Mouse (Mus musculus) ES-Bruce4 (cell line): ENCODE measurements at regions not wholly inside any gene's neighbourhood (a gene's known extent, or its start where the extent isn't known, plus 50 kb on each side); places are given as distances from the start of the nearest gene placed in this dataset.

Source experiments
- H3K27ac ChIP-seq: 2 replicates; pipeline ENCODE4 v1.5.1; 2012; ENCODE audit warnings: low read length, inconsistent platforms; ENCODE audit not compliant: insufficient read depth
- H3K27me3 ChIP-seq: 2 replicates; pipeline ENCODE4 v1.6.1; 2012; ENCODE audit warnings: mild to moderate bottlenecking, low read length, inconsistent platforms; ENCODE audit not compliant: control insufficient read depth, poor library complexity, insufficient read depth, severe bottlenecking
- H3K36me3 ChIP-seq: 2 replicates; pipeline ENCODE4 v1.6.1; 2012; ENCODE audit warnings: inconsistent platforms, mild to moderate bottlenecking, low read length, moderate library complexity; ENCODE audit not compliant: control insufficient read depth, poor library complexity, insufficient read depth, severe bottlenecking
- H3K4me1 ChIP-seq: one replicate; pipeline ENCODE4 v1.8.1; 2011; ENCODE audit warnings: low read length; ENCODE audit not compliant: control insufficient read depth, insufficient read depth
- H3K4me3 ChIP-seq: 2 replicates; pipeline ENCODE4 v1.5.1; 2011; ENCODE audit warnings: low read depth, mild to moderate bottlenecking, low read length
- H3K9ac ChIP-seq: 2 replicates; pipeline ENCODE4 v1.6.1; 2012; ENCODE audit warnings: low read depth, mild to moderate bottlenecking, inconsistent platforms; ENCODE audit not compliant: poor library complexity, severe bottlenecking
- H3K9me3 ChIP-seq: replicated peaks from 2 replicates; pipeline ENCODE4 v1.6.1; 2012; ENCODE audit warnings: mild to moderate bottlenecking, low read length, inconsistent platforms; ENCODE audit not compliant: control insufficient read depth, poor library complexity, insufficient read depth, severe bottlenecking
- CTCF ChIP-seq: IDR thresholded peaks from one replicate; pipeline ENCODE4 v1.8.1; 2011; ENCODE audit warnings: low read depth, low read length
- EP300 ChIP-seq: IDR thresholded peaks from 2 replicates; pipeline ENCODE4 v1.6.1; 2011; ENCODE audit warnings: low read depth, low read length; ENCODE audit not compliant: insufficient read depth
- POLR2A ChIP-seq: IDR thresholded peaks from one replicate; pipeline ENCODE4 v1.8.1; 2011; ENCODE audit warnings: low read length; ENCODE audit not compliant: insufficient read depth

DNA sequence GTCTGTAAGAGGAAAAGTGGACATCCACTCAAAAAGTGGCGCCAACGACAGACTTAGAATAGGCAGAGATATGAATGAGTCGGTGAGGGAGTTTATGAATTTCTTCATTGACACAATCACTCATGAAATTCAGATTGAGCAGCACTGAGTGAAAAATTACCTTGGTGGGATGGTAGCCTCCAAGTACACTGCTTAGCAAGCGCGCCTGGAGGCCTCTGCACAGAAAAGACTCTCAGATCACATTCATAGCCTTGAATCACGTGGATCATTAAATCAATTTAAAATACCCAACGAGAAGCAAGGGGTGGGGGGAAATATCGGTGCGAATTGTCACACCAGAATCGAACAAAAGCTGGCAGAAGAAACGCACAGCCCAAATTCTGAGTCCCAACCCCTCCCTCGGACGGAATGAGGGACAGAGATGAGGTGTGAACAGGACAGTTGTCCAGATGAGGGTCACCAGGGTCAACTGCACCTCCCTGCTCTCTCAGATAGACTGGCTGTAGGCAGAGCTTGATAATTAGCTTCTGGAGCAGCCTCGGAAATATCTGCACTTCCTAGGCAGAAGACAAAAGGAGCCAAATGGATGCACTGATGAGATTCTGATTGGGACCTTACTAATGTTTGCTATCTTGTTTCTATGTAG, 113.5 kb upstream of the Cdkn3 start:
- Histone ChIP-seq H3K4me3 (no peak overlapping the region), H3K9ac (no peak overlapping the region), H3K36me3 (no peaks in the 10 kb centered on the region), H3K9me3 (no peaks in the 10 kb centered on the region), H3K4me1 (no peaks in the 10 kb centered on the region), H3K27me3 (no peaks in the 10 kb centered on the region), H3K27ac (no peak overlapping the region)
- TF ChIP-seq POLR2A = no peak
- no peak for TF ChIP-seq EP300
- no peak for TF ChIP-seq CTCF

DNA sequence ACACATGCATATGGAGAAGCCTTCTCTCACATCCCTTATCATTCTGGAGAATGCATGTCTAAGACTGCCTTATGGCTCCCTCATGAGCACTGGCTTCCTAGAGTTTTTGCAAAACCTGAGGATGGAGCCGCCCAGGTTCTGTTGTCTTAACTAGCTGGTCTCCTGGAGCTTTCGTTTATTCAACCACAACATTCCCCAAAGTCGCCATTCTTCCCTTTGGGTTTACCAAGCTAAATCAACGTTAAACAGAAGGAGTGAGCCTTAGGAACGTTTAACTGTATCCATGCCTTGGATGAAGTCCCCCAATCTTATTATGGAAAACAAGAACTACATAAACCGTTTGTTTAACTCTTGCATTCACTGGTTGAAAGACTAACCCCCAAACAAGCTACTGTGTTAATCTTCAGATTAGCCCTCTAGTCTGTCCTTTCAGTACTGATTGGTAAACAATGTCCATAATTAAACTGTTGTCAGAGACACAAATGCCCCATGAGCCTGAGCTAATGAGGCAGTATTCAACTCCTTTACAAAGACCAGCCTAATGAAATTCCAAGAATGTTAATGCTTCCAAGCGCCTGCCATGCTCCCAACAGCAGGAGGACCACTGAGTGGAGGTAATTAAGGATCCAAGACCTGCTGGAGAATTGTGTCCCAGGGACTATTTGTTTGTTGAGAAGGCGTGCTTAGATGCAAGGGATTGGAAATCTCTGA, 121.1 kb upstream of the Cdkn3 start:
- no peak overlapping the region for H3K27ac ChIP-seq
- no peak overlapping the region for H3K9ac ChIP-seq
- no peaks in the 10 kb centered on the region for H3K27me3 ChIP-seq
- H3K36me3 ChIP-seq = no peaks in the 10 kb centered on the region
- H3K4me3 ChIP-seq = no peak overlapping the region
- TF ChIP-seq CTCF (no peak), POLR2A (no peak), EP300 (no peak)
- no peaks in the 10 kb centered on the region for H3K9me3 ChIP-seq
- no peaks in the 10 kb centered on the region for H3K4me1 ChIP-seq

DNA sequence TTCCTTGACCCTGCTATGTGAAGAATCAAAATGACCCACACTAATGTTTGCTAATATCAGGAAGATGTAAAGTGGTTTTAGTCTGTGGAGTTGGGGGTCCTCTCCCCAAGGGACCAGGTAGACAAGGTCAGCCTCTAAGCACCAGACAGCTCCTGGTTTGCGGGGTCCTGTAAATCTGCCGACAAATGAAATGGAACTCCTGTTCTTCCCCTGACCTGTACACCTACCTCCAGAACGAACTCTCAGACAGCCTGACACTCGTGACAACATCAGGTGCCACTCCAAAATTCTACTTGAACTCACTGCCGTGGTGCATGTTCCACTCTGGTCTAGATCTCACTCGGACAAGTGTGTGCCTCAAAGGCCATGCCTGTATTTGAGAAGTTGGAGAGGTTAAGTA, 121.8 kb upstream of the Cdkn3 start:
- Histone ChIP-seq H3K9ac (no peak overlapping the region), H3K27ac (no peak overlapping the region), H3K9me3 (no peaks in the 10 kb centered on the region), H3K4me3 (no peak overlapping the region), H3K27me3 (no peaks in the 10 kb centered on the region), H3K4me1 (no peaks in the 10 kb centered on the region), H3K36me3 (no peaks in the 10 kb centered on the region)
- TF ChIP-seq EP300 (no peak), CTCF (no peak), POLR2A (no peak)

GRCm38 (mm10) chr14:46637240-46637639, 123.1 kb upstream of the Cdkn3 start:
- Histone ChIP-seq H3K4me1 (no peaks in the 10 kb centered on the region), H3K27me3 (no peaks in the 10 kb centered on the region), H3K4me3 (no peak overlapping the region), H3K36me3 (no peaks in the 10 kb centered on the region), H3K9me3 (no peaks in the 10 kb centered on the region), H3K9ac (no peak overlapping the region), H3K27ac (no peak overlapping the region)
- TF ChIP-seq POLR2A = no peak
- no peak for TF ChIP-seq CTCF
- no peak for TF ChIP-seq EP300

DNA sequence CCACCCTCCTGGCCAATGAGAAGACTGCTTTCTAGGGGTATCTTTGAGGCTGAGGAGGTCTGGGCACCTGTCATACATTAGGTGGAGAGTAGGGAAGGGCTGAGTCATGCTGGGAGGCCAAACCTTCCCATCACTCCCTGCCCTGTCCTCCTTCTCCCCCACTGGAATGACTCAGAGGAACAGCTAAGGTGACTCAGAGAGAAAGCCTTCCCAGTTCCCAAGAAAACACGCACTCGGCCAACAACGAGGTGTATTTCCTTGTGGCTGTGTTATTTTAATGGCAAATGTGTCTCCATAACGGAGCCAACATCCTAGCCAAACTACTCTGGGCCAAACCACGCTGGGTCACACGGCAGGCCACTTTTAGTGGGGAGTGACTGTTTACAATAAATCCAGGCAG, 124.0 kb upstream of the Cdkn3 start:
- TF ChIP-seq CTCF (no peak), EP300 (no peak), POLR2A (no peak)
- Histone ChIP-seq H3K4me1 (no peaks in the 10 kb centered on the region), H3K9me3 (no peaks in the 10 kb centered on the region), H3K27ac (no peak overlapping the region), H3K4me3 (no peak overlapping the region), H3K9ac (no peak overlapping the region), H3K27me3 (no peaks in the 10 kb centered on the region), H3K36me3 (no peaks in the 10 kb centered on the region)

GRCm38 (mm10) chr14:46635322-46635721, 125.0 kb upstream of the Cdkn3 start:
- H3K27ac ChIP-seq = no peak overlapping the region

More at GRCm38 (mm10) chr14:46635322-46635721, 125.0 kb upstream of the Cdkn3 start:
- no peak overlapping the region for H3K4me3 ChIP-seq
- no peaks in the 10 kb centered on the region for H3K36me3 ChIP-seq
- H3K27me3 ChIP-seq = no peaks in the 10 kb centered on the region
- H3K9me3 ChIP-seq = no peaks in the 10 kb centered on the region
- H3K4me1 ChIP-seq = no peaks in the 10 kb centered on the region
- TF ChIP-seq CTCF (no peak), POLR2A (no peak), EP300 (no peak)
- H3K9ac ChIP-seq = no peak overlapping the region
